Mouse (Mus musculus): ENCODE measurements around the gene Hivep2. TPM values are rescaled to one million over a fixed set of nuclear protein-coding genes. Genes with fewer than 3 reads are reported as not detected.

Gene Hivep2
- total RNA-seq, 2 experiments from 2014 or later = 208 to 218 TPM

DNA sequence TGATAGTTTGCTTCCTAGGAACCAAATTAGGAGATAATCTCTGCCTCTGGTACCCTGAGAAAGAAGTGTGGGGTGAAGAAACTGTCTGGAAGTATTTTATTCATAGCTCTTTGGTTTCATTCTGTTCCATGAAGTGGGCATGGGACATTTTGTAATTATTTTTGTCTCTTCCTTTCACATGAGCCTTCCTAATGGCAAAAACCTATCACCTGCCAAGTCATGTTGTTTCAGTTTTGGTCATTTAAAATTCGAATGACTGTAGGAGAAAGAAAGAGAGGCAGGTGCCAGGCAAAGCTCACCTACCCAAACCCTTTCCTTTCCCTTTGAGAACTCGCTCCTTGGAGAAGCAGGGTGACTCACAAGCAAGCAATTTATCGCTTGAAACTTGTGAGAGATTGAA is 53.3 kb downstream of the Hivep2 start:
- DNase-seq (ENCODE audit: low spot score in 2 of 2) = no peak

- DNase-seq (ENCODE audit: low spot score in 2 of 2) = no peak
Observed at GRCm38 (mm10) chr10:14020253-14020652, 54.4 kb downstream of the Hivep2 start.

DNA sequence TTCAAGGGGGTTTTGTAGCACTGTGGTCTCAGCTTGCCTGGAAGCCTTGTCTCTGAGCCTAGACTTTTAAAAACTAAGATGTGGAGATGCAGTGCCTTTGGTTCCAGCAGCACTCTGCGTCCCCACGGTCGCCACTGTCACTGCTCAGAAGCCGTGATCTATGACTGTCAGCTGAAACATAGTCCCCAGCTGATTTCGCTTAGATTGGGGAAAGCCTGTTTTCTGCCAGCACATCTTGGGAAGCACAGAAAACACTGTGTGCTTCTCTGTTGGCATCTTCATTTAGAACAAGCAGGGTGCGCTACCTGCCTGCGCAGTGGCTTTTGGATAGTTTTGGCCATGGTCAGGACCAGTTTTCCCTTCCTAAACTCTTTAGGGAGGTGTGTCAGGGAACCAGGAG is 59.1 kb downstream of the Hivep2 start:
- no peak for DNase-seq (ENCODE audit: low spot score in 2 of 2)

DNA sequence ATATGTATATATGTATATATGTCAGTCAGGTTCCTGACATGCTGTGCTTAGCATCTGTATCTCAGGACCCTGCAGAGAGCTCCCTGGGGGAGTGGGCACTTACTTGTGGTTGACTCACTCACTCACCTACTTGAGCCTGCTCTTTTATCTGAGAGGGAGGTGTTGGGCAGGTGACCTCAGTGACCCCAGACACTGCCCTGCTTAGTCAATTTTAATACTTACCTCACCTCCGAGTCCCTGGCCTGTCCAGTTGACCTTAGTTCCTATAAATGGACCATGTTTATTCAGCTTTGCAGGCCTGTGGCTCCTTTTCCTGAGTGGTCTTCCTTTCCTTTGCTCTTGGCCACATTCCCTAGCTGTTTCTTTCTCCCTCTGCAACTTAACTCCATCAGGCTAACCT is 61.9 kb downstream of the Hivep2 start:
- no peak for DNase-seq (ENCODE audit: low spot score in 2 of 2)

DNA sequence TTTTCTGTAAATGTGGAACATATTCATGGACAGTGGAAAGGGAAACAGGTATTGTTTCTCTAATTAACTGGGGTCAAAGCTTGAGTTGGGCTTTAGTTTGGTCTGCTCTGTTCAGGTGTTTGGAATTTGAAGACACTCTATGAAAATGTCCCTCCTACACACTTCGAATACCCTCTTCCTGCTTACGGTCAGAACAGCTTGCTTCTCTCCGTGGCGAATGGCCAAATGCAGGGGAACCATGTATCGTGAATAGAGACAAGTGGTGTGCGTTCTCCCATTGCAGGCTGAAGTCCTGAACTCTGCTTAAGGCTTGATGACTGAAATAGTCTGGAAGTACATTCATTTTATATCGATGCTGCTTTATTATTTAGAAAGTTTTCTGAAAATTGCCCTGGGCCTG is 63.1 kb downstream of the Hivep2 start:
- no peak for DNase-seq (ENCODE audit: low spot score in 2 of 2)

DNA sequence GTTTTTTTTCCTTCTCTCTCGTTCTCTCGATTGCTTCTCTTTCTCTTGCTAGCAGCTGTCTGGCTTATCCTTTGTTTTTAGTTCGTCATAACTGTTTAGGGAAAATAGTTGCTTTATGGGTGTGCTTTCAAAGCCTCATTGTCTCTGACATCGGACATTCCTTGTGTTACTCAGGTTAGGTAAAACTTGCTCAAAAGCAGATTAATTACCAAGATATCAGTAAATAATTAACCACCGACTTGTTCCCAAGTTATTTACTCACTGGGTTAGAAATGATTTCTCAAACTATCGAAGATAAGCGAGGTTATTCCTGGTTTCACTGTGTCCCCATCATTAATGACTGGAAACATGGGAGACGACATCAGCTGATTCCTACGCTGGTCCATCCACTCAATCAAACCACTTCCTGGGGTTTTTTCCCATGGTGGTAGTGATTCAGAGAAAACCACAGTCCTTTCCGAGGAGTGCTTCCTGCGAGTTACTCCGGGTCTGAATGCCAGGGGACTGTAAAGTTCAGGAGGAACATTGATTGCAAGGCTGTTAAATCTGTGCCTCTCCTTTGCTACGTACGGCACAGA is 64.7 kb downstream of the Hivep2 start:
- DNase-seq (ENCODE audit: low spot score in 2 of 2) = no peak

- no peak for DNase-seq (ENCODE audit: low spot score in 2 of 2)
Observed at GRCm38 (mm10) chr10:14032532-14032931, 66.7 kb downstream of the Hivep2 start.

- DNase-seq (ENCODE audit: low spot score in 2 of 2) = no peak
Observed at GRCm38 (mm10) chr10:14034046-14034445, 68.2 kb downstream of the Hivep2 start.

DNA sequence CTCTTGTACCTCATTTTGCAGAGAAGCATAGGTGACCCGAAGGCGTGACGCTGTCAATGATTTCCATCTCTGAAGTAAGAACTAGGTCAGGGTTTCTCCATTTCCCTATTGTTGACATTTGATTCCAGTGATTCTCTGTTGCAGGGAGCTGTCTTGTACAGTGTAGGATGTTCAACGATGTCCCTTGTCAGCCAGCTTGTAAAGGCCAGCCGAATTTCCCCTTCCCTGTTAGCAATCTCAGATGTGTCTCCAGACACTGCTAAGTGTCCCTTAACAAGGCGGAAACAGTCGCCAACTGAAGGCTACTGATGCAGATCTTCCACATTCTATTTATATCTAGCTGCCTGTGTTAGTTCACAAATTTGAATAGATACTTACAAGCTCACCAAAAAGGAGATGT is 68.9 kb downstream of the Hivep2 start:
- no peak for DNase-seq (ENCODE audit: low spot score in 2 of 2)

DNA sequence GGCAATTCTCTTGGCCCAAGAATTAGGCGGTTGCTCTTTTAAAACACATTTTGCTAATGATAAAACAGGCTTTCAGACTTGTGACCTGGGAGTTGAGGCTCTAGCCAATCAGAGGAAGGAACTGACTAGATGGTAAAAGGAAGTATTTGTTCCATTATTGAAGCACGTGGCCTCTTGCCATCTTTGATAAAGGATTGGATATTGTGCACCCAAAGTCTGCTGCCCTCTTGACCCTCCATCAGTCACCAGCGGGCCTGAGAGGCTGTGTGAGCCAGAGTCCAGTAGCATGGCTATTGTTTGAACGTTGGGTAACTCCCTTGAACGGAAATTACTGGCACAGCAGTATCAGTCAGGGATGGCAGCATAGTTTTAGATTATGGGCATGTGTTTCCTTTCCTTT is 69.7 kb downstream of the Hivep2 start:
- DNase-seq (ENCODE audit: low spot score in 2 of 2) = no peak

DNA sequence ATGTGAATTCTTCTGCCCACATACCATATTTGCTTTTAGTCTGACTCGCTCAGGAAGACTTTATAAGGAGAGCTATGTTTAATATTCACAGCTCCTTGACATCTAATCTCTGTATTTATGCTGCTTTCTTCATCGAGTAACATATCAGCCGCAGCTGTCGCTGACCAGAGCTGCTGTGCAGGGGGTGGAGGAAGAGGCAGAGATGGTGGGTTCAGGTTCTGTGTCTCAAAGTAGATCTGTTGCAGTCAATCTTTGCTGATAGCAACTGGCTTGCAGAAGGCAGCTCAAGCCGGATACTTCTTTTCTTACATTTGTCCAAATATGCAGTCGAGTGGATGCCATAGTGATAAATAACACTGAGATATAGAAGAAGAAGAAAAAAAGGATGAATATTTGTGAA is 70.6 kb downstream of the Hivep2 start:
- DNase-seq (ENCODE audit: low spot score in 2 of 2) = no peak

- no peak for DNase-seq (ENCODE audit: low spot score in 2 of 2)
Observed at GRCm38 (mm10) chr10:14037977-14038489, 72.2 kb downstream of the Hivep2 start.

GRCm38 (mm10) chr10:14040716-14041470 is 75.0 kb downstream of the Hivep2 start:
- no peak for DNase-seq (ENCODE audit: low spot score in 2 of 2)

DNA sequence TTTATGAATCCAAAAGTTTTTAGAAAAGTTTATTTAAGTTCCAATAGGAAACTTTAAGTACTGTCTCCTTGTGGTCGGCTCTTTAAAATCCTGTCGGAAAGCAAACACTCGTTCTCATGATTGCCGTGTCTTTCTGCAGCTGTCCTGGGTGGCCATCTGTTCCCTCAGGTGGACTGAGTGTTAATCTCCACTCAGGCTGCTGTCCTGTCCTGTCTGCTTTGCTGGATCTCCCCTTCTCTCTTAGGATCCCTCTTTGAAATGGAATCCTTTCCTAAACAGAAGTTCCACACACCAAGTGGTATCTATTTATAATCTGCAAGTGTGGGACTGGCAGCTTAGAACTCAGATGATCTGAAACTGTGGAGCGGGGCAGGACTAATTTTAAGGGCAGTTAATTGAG is 75.7 kb downstream of the Hivep2 start:
- DNase-seq (ENCODE audit: low spot score in 2 of 2) = no peak

DNA sequence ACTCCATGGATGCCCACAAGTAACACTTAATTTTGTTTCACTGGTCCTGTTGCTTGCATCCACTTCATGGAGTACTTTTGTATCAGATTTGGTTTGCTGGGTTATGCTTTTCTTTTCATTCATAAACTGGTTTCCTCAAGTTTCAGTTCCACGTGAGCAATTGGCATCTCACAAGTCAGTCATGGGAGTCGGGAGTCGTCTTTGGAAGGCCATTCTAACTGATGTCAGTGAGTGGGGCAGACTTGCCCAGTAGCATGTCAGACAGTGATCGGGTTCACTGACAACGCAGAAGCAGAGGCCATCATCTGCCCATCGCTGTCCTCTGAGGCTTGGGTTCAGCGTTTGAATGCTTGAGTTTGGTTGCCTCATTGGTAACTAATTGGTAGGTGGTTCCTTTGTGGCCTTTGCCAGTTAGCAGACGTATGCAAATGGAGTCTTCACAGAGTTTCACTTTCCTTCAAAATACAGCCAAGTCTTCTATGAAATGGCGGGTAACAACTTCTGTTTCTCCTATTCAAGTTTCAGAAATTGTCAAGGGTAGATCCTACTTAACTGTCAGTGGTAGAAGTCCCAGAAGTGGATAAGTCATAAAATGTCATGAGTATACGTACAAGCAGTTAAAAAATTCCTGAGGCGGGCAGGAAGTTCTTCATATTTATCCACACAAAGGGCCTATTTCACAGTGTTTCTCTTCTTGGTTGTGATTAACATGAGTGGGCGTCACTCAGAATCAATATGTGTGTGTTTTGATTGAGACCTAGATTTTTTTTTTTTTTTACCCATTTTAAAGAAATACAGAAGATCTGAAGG is 76.9 kb downstream of the Hivep2 start:
- DNase-seq (ENCODE audit: low spot score in 2 of 2) = no peak

GRCm38 (mm10) chr10:14043349-14043710 is 77.5 kb downstream of the Hivep2 start:
- no peak for DNase-seq (ENCODE audit: low spot score in 2 of 2)

DNA sequence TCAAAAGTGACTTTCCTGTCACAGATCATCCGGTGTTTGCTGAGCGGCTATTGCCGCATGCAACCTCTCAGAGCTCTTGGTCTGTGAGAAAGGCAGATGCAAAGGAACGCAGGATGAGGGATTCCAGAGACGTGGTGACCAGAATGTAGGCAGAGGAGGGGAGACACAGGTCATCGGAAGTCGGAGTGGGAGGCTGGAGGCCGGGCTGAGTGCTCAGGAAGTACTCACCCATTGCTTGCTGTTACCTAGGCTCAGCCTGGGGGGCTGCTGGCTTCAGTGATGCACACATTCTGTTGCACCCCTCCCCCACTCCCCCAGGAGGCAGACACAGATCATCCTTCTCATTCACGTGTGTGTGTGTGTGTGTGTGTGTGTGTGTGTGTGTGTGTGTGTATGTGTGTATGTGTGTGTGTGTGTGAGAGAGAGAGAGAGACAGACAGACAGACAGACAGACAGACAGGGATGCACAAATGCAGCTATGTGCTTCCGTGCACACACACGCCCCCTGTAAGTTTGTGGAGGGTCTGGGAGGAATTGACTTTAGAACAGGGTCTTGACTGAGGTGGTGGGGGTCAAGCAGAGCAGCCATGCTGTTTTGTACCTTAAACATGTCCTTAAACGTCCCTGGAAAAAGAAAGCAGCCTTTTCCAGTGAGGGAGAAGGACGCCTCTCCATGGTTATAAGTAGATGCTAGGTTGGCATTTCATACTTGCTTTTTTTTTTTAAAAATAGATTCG is 78.3 kb downstream of the Hivep2 start:
- DNase-seq (ENCODE audit: low spot score in 2 of 2) = no peak

GRCm38 (mm10) chr10:14044783-14045392 is 79.0 kb downstream of the Hivep2 start:
- DNase-seq (ENCODE audit: low spot score in 2 of 2) = no peak

DNA sequence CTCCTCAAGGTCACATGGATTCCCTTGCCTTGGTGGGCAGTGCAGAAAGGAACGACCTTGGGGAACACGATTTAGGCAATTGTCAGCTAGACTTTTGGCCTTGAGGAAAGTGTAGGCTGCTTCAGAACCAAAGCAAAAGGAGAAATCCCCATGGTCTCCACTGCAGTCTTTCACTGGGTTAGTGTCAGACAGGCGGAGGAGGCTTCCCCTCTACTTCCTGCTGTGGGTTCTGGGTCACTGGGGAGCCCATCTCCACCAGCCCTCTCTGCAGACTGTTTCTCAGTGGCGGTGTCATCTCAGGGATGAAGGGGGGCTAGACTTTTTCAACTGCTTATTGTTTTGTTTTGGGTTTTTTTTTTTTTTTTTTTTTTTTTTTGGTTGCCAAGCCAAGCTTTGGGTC is 79.9 kb downstream of the Hivep2 start:
- DNase-seq (ENCODE audit: low spot score in 2 of 2) = no peak

DNA sequence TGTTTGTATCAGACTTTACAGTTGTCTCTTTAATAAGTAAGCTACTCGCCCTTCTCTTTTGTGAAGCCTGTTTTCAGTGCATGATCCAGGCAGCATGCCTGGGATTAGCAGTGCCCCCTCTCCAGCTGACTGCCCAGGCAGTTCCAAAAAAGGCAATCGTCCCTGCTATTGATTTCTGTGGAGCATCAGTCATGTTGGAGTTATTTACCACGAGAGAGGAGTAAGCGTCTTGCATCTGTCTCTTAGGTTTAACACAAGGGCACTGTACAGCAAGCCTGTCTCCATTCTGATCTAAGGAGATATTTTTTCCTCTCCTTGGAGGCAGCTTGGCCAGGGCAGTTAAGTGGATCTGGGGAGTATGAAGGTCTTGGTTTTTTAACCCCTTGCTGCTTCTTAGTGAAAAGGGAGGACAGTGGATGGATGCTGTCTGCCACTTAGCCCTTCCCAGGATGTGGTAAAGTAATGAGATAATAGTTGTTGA is 80.3 kb downstream of the Hivep2 start:
- DNase-seq (ENCODE audit: low spot score in 2 of 2) = no peak

DNA sequence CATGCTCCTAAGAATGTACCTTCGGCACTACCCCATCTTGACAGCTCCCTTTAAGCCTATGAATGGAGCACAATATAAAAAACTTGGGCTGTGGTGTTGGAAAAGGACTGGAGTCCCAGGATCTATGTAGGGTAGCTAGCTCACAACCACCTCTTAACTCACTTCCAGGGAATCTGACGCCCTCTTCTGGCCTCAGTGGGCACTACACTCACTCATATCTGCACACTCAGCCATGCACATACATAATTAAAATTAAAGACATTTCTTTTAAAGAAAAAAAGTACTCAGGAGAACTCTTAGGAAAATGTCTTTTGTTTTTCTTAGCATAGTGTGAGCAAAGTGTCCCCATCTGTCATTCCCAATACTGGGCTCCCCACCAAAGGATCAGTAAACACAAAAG is 81.1 kb downstream of the Hivep2 start:
- no peak for DNase-seq (ENCODE audit: low spot score in 2 of 2)
